Mouse (Mus musculus): ENCODE measurements at regions not wholly inside any gene's neighbourhood (a gene's known extent, or its start where the extent isn't known, plus 50 kb on each side); places are given as distances from the start of the nearest gene placed in this dataset.

- in situ Hi-C loops (cut with MboI, MseI), result no loop called here
Measured at GRCm38 (mm10) chr1:186379938-186380847, 263.1 kb upstream of the Lyplal1 start.

DNA sequence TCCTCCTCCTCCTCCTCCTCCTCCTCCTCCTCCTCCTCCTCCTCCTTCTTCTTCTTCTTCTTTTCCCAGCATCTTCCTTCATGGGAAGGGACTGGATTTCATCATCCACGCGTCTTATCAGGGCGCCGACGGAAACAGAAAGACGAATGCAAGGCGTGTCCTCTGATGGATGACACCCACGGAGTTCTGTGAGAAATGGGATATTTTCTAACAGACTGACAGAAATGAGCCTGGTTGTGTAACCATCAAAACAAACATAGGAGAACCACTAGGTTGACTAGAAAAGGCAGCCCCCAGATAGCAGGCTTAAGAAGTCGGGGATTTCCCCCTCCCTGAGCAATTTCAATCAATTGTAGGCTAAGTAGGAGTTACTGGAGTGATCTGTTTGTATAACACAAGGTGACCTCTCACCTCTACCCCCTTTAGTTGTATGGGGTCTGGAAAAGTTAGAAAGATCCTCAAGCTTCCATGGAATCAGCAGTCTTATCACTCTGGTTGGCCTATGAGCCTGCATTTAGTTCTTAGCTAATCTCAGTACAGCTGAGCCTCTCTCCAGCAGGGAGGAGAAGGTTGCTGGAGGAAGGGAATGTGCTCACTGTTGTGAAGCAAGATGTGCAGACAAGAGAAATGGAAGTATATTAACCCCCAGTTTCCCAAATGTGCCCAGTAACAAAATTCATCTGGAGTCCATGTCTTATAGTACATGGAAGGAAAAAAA lies 260.0 kb upstream of the Lyplal1 start:
- in situ Hi-C loops (cut with MboI, MseI), result no loop called here

GRCm38 (mm10) chr1:186374009-186374649 lies 257.0 kb upstream of the Lyplal1 start:
- in situ Hi-C loops (cut with MboI, MseI), result no loop called here

- in situ Hi-C loops (cut with MboI, MseI), result no loop called here
Measured at GRCm38 (mm10) chr1:186373386-186373785, 256.3 kb upstream of the Lyplal1 start.

GRCm38 (mm10) chr1:186372770-186373353 lies 255.8 kb upstream of the Lyplal1 start:
- in situ Hi-C loops (cut with MboI, MseI), result no loop called here

GRCm38 (mm10) chr1:186363356-186363755 lies 246.2 kb upstream of the Lyplal1 start:
- in situ Hi-C loops (cut with MboI, MseI), result no loop called here

DNA sequence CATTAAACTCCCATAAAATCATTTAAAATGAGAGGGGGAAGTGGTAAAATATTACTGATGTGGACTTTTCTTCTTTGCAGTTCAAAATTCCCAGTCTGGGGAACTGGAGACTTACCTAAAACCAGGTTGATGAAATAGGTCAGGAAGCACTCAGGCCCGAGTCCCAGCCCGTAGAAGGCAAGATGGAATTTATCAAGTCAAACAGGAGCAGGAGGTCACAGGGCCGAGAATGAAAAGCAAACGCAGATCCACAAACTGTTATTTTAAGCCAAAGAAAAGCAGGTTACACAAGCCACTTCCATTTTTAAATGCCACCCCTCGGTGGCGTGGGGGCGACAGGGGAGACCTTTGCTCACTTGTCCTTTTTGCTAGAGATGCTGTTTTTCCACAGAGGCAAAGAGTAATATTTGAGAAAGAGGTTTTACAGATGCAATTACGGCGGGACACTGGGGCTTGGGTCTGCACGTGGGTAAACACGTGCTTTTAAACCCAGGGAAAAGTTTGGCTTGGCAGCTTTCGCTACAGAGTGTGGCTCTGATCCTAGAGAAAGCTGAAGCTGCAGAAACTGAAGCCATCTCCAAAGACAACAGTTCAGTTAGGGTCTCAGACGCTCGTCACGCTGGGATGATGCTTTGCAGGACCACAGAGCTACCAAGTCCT lies 241.0 kb upstream of the Lyplal1 start:
- in situ Hi-C loops (cut with MboI, MseI), result no loop called here

- in situ Hi-C loops (cut with MboI, MseI), result no loop called here
Measured at GRCm38 (mm10) chr1:186354742-186355141, 237.6 kb upstream of the Lyplal1 start.

GRCm38 (mm10) chr1:186354072-186354471 lies 237.0 kb upstream of the Lyplal1 start:
- in situ Hi-C loops (cut with MboI, MseI), result no loop called here

DNA sequence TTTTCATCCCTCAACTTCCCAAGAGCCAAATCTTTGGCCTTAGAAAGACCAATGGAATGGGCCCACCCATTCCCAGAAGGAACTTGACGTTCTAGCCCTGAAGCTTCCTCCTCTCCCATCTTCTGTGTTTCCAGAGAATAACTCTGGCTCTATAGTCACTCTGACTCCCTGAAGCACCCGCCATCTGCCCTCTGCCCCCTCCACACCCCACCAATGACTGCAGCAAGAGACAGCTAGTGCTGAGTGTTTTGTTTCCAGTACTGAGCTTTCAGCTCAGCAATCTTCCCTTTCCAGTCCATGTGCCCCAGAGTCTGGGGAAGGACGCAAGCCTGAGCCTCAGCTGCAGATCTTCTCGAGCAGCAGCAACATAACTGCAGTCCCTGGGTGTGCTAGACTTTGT lies 233.3 kb upstream of the Lyplal1 start:
- in situ Hi-C loops (cut with MboI, MseI), result no loop called here

- in situ Hi-C loops (cut with MboI, MseI), result no loop called here
Measured at GRCm38 (mm10) chr1:186349966-186350365, 232.9 kb upstream of the Lyplal1 start.

- in situ Hi-C loops (cut with MboI, MseI), result no loop called here
Measured at GRCm38 (mm10) chr1:186347413-186348147, 230.5 kb upstream of the Lyplal1 start.

GRCm38 (mm10) chr1:186345449-186345848 lies 228.3 kb upstream of the Lyplal1 start:
- in situ Hi-C loops (cut with MboI, MseI), result no loop called here

GRCm38 (mm10) chr1:186342931-186343506 lies 225.9 kb upstream of the Lyplal1 start:
- in situ Hi-C loops (cut with MboI, MseI), result no loop called here

DNA sequence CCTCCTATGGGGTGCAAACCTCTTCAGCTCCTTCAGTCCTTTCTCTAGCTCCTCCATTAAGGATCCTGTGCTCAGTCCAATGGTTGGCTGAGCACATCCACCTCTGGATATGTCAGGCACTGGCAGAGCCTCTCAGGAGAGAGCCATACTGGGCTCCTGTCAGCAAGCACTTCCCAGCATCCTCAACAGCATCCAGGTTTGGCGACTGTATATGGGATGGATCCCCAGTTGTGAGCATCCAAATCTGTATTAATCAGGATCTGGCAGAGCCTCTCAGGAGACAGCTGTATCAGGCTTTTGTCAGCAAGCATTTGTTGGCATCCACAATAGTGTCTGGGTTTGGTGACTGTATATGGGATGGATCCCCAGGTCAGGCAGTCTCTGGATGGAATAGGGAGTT lies 225.3 kb upstream of the Lyplal1 start:
- in situ Hi-C loops (cut with MboI, MseI), result no loop called here

GRCm38 (mm10) chr1:186341878-186342277 lies 224.8 kb upstream of the Lyplal1 start:
- in situ Hi-C loops (cut with MboI, MseI), result no loop called here

DNA sequence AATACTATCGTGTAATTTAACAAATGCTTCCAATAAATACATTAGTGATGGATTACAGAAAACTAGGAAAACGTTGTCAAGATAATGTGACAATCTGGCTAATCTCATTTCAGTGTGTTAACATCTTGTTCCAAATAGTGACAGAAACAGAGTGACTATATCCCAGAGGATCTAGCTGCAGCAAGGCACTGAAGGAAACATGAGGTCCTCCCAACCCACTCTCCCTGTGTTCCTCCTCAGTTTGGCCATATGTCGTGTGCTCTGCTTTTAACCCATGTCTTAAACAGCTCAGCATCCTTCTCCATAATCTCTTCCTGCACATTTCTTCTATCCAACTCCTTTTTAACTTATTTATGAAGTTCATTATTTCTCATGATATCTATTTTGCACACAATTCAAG lies 223.6 kb upstream of the Lyplal1 start:
- in situ Hi-C loops (cut with MboI, MseI), result no loop called here

DNA sequence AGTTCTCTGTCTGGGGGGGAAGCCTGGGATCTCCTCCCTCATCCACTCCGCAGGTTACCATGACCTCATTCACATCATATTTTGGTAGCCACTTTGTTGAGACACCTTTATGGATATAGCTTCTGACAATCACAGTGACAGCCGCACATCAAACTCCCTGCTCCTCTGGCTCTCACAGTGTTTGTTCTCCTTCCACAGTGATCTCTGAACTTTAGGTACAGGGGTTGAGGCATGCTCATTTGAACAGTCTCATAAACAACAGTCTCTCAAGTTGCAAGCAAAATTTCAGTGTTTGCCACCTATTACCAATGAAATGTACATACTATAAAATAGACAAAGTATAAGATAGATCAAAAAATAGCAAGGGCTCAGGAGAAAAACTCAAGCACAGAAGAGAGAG lies 200.2 kb upstream of the Lyplal1 start:
- in situ Hi-C loops (cut with MboI, MseI), result no loop called here

GRCm38 (mm10) chr1:186314180-186314579 lies 197.1 kb upstream of the Lyplal1 start:
- in situ Hi-C loops (cut with MboI, MseI), result no loop called here

- in situ Hi-C loops (cut with MboI, MseI), result no loop called here
Measured at GRCm38 (mm10) chr1:186312698-186313097, 195.6 kb upstream of the Lyplal1 start.
